Comparison of ENCODE assay signal across 15 mouse cellular contexts in the genomic region with DNA sequence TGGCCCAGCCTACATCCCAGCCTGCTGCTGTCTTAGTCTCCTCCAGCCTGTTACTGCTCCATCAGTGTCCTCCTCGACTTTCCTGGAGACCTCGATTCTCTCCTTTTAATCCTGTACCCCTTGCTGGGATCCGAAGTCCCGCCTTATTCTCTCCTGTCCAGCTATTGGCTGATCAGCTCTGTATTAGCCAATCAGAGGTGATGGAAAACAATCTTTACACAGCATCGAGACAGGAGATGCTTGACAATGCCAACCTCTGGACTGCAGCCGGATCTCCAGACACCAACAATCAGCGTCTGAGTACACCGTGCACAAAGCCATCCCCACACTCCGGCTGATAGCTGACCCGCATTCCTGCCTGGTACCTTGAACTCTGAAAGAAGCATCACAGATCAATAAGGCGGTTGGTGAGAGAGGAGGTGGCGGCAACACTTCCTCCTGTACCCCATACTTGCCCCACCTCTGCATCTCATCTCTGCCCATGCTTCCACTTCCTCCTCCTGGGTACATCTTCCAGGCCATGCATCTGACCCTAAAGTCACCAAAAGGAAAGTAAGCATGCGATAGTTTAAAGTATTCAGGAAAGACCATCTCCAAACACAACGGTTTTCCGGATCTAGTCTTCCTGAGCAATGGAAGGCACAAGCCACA.
DNase-seq lines count a peak whose midpoint lies in the region; ATAC-seq and TF ChIP-seq lines count a peak whose summit lies in the region.
"Had no signal": no experiment of that assay in that cellular context is flagged by ENCODE, and none has a peak within 500 bp of the region (broad histone marks: within the 10 kb centered on the region; RNA-seq: fewer than 3 reads in every experiment).

No protein-coding gene starts in this region.

- no peaks in the 10 kb centered on the region for H3K9me3 ChIP-seq in limb, embryonic 11.5 days (ENCODE audit: control insufficient read depth, low read length)
- H3K9me3 ChIP-seq in limb, embryonic 10.5 days (replicated peaks): no peaks in the 10 kb centered on the region
- no peaks in the 10 kb centered on the region for H3K9me3 ChIP-seq in forebrain, embryonic 13.5 days (replicated peaks)
- no peaks in the 10 kb centered on the region for H3K9me3 ChIP-seq in megakaryocyte, embryonic 14.5 days
- H3K9me3 ChIP-seq: heart, embryonic 13.5 days; lung, embryonic 15.5 days; neural tube, embryonic 12.5 days had no signal

- no peak overlapping the region for H3K27ac ChIP-seq in limb, embryonic 11.5 days (replicated peaks; ENCODE audit: low read depth, low read length)
- H3K27ac ChIP-seq in limb, embryonic 10.5 days: no peak overlapping the region
- no peak overlapping the region for H3K27ac ChIP-seq in forebrain, embryonic 13.5 days
- H3K27ac ChIP-seq: heart, embryonic 13.5 days; lung, embryonic 15.5 days; neural tube, embryonic 12.5 days had no signal

- no peak for TF ChIP-seq POLR2A in lung, adult 2 months (IDR thresholded peaks at IDR 0.05; ENCODE audit: borderline replicate concordance, extremely low read depth, low read depth, low read length)

- peak; percentile 17 for DNase-seq in limb, embryonic 11.5 days (ENCODE audit: low spot score)
- DNase-seq in limb, embryonic 10.5 days (ENCODE audit: low spot score): no peak
- no peak for DNase-seq in lung, adult 2 months
- no peak for DNase-seq in right cerebral cortex, postnatal 14 days
- DNase-seq in layer of hippocampus, postnatal 14 days (ENCODE audit: low spot score in 2 of 2): no peak
- DNase-seq: cerebellum, adult 18-20 months; gastrocnemius, postnatal 10 days; spleen, adult 18-20 months had no signal

- no peaks in the 10 kb centered on the region for H3K27me3 ChIP-seq in limb, embryonic 11.5 days (ENCODE audit: control insufficient read depth, insufficient read depth, low read length)
- H3K27me3 ChIP-seq in limb, embryonic 10.5 days (ENCODE audit: low read depth, poor library complexity, severe bottlenecking): 0 out of 2 replicates have a peak, but pooled peaks cover 4% of the 10 kb centered on the region
- H3K27me3 ChIP-seq in forebrain, embryonic 13.5 days: 0 out of 2 replicates have a peak, but pooled peaks cover 5% of the 10 kb centered on the region
- peaks cover 2% of the 10 kb centered on the region for H3K27me3 ChIP-seq in megakaryocyte, embryonic 14.5 days (replicated peaks)
- H3K27me3 ChIP-seq: lung, embryonic 15.5 days; neural tube, embryonic 12.5 days had no signal

- no peak overlapping the region for H3K4me2 ChIP-seq in limb, embryonic 11.5 days (ENCODE audit: low read depth, severe bottlenecking)
- H3K4me2 ChIP-seq in forebrain, embryonic 13.5 days: peak overlapping the region; percentile 37; the same call in 1 of the 2 replicates
- H3K4me2 ChIP-seq: heart, embryonic 13.5 days; lung, embryonic 15.5 days; neural tube, embryonic 12.5 days had no signal

- TF ChIP-seq CTCF in lung, adult 2 months (IDR thresholded peaks at IDR 0.05; ENCODE audit: insufficient read depth, low read length): no peak

- 64% methylated on average over 15 of the region's 15 CpGs for WGBS in limb, embryonic 11.5 days
- 64% methylated on average over 15 of the region's 15 CpGs for WGBS in limb, embryonic 10.5 days
- WGBS in forebrain, embryonic 13.5 days: 45% methylated on average over 15 of the region's 15 CpGs
- WGBS in lung, adult 2 months: 53% methylated on average over 15 of the region's 15 CpGs

- no peaks in the 10 kb centered on the region for H3K36me3 ChIP-seq in limb, embryonic 11.5 days (ENCODE audit: control insufficient read depth, insufficient read depth, low read length)
- no peaks in the 10 kb centered on the region for H3K36me3 ChIP-seq in limb, embryonic 10.5 days
- no peaks in the 10 kb centered on the region for H3K36me3 ChIP-seq in forebrain, embryonic 13.5 days (ENCODE audit: poor library complexity, severe bottlenecking)
- peaks cover 21% of the 10 kb centered on the region for H3K36me3 ChIP-seq in megakaryocyte, embryonic 14.5 days (replicated peaks; ENCODE audit: low read length)
- H3K36me3 ChIP-seq: heart, embryonic 13.5 days; lung, embryonic 15.5 days; neural tube, embryonic 12.5 days had no signal

- no peak for ATAC-seq in limb, embryonic 11.5 days (ENCODE audit: insufficient number of reproducible peaks, low FRiP score, low TSS enrichment, low read depth)
- ATAC-seq in forebrain, embryonic 13.5 days: peak; percentile 54; the same call in 1 of the 2 replicates
- ATAC-seq: activated CD4-positive, CD25-positive, alpha-beta regulatory T cell, adult 4 months had no signal

- H3K4me3 ChIP-seq in limb, embryonic 11.5 days (ENCODE audit: low read depth, low read length): no peak overlapping the region
- no peak overlapping the region for H3K4me3 ChIP-seq in limb, embryonic 10.5 days
- peak overlapping the region; percentile 3; the same call in 1 of the 2 replicates for H3K4me3 ChIP-seq in forebrain, embryonic 13.5 days
- peak overlapping the region; percentile 60 for H3K4me3 ChIP-seq in megakaryocyte, embryonic 14.5 days (replicated peaks)
- H3K4me3 ChIP-seq in lung, adult 2 months (replicated peaks; ENCODE audit: extremely low read depth, low read depth, low read length): no peak overlapping the region
- H3K4me3 ChIP-seq: erythroblast, embryonic 14.5 days; heart, embryonic 13.5 days; lung, embryonic 15.5 days; neural tube, embryonic 12.5 days had no signal

- H3K4me1 ChIP-seq in limb, embryonic 11.5 days (ENCODE audit: control insufficient read depth, insufficient read depth, low read length): 0 out of 2 replicates have a peak, but pooled peaks cover 2% of the 10 kb centered on the region
- H3K4me1 ChIP-seq in limb, embryonic 10.5 days: peaks cover 25% of the 10 kb centered on the region
- H3K4me1 ChIP-seq in forebrain, embryonic 13.5 days: 0 out of 2 replicates have a peak, but pooled peaks cover 6% of the 10 kb centered on the region
- H3K4me1 ChIP-seq in megakaryocyte, embryonic 14.5 days: peaks cover 83% of the 10 kb centered on the region
- H3K4me1 ChIP-seq in lung, adult 2 months (ENCODE audit: control insufficient read depth, insufficient read depth, low read length): peaks cover 5% of the 10 kb centered on the region; the same call in 1 of the 2 replicates
- H3K4me1 ChIP-seq: neural tube, embryonic 12.5 days had no signal

- H3K9ac ChIP-seq in limb, embryonic 11.5 days (ENCODE audit: low read length): no peak overlapping the region
- no peak overlapping the region for H3K9ac ChIP-seq in forebrain, embryonic 13.5 days
- H3K9ac ChIP-seq: heart, embryonic 13.5 days; lung, embryonic 15.5 days; neural tube, embryonic 12.5 days had no signal

Comparison
In these comparisons a context has a peak if more than half of its experiments do, and no peak if none do; other contexts are left out.
1. H3K4me3 ChIP-seq: peak in forebrain, embryonic 13.5 days (single experiment) and megakaryocyte, embryonic 14.5 days (single experiment); none in limb, embryonic 11.5 days (single experiment), limb, embryonic 10.5 days (single experiment) and lung, adult 2 months (single experiment).